Mouse (Mus musculus): ENCODE measurements around the gene Odf3l2.

Odf3l2 gene

GRCm38 (mm10) chr10:79671396-79672087 is 26.0 kb upstream of the Odf3l2 start:
- DNase-seq (ENCODE audit: low spot score in 2 of 2), result no peak

DNA sequence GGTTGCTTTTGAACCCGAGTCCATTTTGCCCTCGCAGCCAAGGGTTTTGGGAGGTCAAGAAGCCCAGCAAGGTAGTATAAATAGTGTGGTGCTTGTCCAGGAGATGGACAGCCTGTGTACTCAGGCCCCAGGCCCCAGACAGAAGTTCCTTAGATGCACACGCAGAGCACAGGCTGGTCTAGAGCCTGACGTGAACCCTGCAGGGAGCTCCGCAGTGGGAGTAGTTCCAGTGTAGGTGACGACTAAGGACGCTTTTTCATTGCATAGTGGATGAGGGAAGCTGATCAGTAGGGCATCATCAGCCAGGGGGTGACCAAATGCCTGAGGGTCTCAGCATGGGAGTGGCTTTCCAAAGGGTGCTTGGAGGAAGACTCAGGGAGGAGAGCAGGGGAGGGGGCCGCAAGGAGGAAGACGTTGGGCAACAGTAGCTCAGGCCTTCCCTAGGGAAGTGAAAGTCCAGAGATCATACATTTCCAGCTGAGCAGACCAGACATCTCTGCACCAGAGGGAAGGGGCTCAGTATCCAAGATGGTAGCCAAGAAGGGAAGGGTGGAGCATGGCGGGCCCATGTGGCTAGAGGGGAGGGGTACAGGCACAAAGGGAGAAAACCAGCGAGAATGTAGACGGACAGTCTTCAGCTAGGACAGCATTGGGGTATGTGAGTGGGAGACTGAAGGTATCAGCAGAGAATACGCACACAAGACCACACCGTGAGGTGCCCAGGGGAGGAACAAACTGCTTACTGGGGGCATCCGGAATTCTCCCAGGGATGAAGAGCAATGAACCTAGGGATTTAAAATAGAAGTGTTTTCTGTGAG is 24.7 kb upstream of the Odf3l2 start:
- no peak for DNase-seq (ENCODE audit: low spot score in 2 of 2)

- peak; percentile 67 for DNase-seq (ENCODE audit: low spot score in 2 of 2)
These were observed 24.1 kb upstream of the Odf3l2 start for GRCm38 (mm10) chr10:79669576-79670057.

- DNase-seq (ENCODE audit: low spot score in 2 of 2), result peak; percentile 85 to 86
These were observed 23.4 kb upstream of the Odf3l2 start, which contains the start of gene Tpgs1 for GRCm38 (mm10) chr10:79668771-79669575. Gene Tpgs1 (plus strand): TSS chr10:79669369.

DNA sequence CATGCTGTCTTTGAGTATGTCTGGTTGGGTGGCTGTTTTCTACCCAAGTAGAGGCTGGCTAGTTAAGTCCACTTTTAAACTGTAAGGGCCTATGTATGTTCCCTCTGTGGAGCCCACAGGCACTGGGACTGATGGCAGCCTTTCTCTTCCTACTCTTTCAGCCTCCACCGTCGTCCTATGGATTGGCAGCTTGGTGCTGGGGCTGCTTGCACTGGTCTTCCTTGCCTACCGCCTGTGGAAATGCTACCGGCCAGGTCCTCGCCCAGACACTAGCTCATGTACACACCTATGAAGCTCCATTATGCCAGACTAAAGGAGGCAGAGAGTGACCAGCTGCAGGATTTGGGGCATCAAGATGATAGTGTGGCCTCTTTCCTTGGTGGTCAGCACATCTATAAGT is 22.5 kb upstream of the Odf3l2 start:
- DNase-seq (ENCODE audit: low spot score in 2 of 2), result no peak

GRCm38 (mm10) chr10:79666493-79666892 is 21.0 kb upstream of the Odf3l2 start:
- DNase-seq (ENCODE audit: low spot score in 2 of 2), result no peak

DNA sequence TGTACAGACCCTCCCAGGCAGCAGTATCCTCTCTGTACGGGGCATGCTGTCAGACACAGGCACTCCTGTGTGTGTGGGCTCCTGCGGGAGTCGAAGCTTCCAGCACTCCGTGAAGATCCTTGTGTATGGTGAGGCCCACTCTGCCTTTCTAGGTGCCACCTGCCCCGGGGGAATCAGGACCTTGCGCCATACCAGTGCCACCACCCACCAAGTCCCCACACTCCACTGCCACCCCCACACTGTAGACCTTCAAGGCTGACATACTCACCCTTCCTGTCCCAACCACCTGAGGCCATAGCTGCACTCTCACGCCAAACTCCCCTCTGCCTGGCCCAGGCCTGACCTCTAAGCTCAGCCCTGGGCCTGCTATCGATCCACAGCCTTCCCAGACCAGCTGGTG is 19.5 kb upstream of the Odf3l2 start:
- DNase-seq (ENCODE audit: low spot score in 2 of 2), result no peak

DNA sequence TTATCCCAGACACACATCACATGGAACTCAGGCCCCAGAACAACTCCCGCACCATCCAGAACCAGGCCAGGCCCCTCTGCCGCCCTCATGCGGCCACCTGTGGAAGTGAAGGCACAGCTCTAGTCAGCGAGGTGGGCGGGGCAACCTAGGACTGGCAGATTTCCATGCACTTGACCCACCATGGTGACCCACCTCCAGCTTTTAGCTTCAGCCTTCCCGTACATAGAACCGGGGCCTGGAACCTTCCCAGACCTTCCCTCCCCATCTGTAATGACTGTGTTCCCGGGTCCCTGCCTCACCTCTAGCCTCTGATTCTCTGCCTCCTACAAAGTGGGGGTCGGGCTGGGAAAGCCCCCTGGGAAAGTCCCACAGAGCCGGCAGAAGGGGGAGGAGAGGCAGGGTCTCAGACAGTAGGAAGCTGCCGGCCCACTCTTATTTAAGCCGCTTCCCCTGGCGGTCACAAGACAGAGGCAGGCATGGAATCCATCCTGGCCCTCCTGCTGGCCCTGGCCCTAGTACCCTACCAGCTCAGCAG is 18.7 kb upstream of the Odf3l2 start, which contains the start of gene Madcam1:
Gene Madcam1, plus strand, starts transcription at position 429 of the 535 bp plus-strand sequence.
- peak; percentile 32 to 60 for DNase-seq (ENCODE audit: low spot score in 2 of 2)

GRCm38 (mm10) chr10:79661861-79662260 is 16.3 kb upstream of the Odf3l2 start:
- DNase-seq (ENCODE audit: low spot score in 2 of 2), result no peak

GRCm38 (mm10) chr10:79660298-79660697 is 14.8 kb upstream of the Odf3l2 start:
- DNase-seq (ENCODE audit: low spot score in 2 of 2), result no peak

- no peak for DNase-seq (ENCODE audit: low spot score in 2 of 2)
These were observed 13.3 kb upstream of the Odf3l2 start for GRCm38 (mm10) chr10:79658829-79659228.

DNA sequence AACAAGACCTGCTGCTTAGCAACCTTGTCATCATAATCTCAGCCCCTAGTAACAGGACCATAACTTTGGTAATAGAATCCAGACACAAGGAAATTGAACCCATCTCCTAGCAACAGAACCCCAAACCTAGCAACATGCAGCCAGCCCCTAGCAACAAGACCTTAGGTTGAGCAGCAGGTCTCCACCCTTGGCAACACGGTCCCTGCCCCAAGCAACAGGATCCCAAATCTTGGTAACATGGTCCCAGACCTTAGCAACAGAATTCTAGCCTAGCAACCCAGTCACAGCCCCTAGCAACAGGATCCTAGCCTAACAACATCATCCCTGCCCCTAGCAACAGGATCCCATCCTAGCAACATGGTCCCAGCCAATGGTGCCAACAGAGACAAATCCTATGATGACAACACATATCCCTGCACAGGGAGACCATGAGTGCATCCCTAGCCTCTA is 9.4 kb upstream of the Odf3l2 start:
- DNase-seq (ENCODE audit: low spot score in 2 of 2), result no peak

DNA sequence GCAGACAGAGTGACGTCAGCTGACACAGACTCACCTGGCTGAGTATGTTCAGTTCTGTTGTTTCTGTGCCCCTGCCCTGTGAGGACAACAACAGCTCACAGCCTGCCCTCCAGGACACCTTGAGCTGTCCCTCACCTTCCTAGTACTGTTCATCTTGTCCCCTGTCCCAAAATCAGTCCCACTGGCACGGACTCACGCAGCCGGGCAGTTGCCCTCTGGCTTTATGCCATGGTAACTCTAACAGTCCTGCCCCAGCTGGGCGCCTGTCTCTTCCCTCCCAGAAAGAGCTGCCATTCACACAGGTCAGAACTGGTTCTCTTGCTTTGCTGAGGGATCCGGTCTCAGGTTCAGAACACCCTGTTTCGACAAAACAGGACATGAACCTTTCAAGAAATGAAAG is 7.3 kb upstream of the Odf3l2 start:
- no peak for DNase-seq (ENCODE audit: low spot score in 2 of 2)

GRCm38 (mm10) chr10:79649070-79649751 is 3.7 kb upstream of the Odf3l2 start:
- DNase-seq (ENCODE audit: low spot score in 2 of 2), result peak; percentile 58 to 65

DNA sequence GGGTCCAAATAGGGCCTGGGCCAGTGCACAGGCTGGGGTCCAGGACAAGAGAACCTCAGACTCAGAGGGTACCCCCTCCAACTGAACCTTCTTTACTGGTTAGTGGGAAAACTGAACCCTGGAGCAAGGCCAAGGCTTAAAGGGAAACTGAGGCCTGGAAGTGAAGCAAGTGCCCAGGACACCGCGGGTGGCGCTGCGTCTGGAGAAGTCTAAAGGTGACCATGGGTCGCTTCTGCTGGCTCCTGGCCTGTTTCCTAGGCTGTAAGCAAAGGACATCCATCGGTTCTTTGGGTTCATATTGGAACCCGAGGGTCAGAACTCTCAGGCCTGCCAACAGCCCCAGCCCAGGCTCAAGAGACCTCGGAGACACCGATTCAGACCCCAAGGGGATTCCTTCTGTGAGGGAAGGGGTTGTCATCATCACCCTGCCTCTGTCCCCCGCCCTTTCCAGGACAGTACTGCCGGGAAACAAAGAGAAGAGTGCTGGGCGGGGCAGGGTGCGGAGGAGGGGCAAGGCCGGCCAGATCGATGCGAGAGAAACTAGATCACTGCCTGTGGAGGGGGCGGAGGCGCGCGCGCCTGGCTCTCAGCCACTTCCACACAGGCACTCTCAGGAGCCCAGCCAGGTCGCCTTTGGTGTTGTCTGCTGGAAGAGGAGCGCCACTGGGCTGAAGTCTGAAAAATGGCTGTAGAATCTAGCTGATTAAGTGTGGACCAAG is 6.9 kb downstream of the Odf3l2 start:
- peak; percentile 17 to 30 for DNase-seq (ENCODE audit: low spot score in 2 of 2)

GRCm38 (mm10) chr10:79637128-79638110 is 8.1 kb downstream of the Odf3l2 start, which contains the start of gene Shc2:
Gene Shc2 (minus strand): TSS chr10:79637918.
- peak; percentile 23 to 24 for DNase-seq (ENCODE audit: low spot score in 2 of 2)

- no peak for DNase-seq (ENCODE audit: low spot score in 2 of 2)
These were observed 9.3 kb downstream of the Odf3l2 start for GRCm38 (mm10) chr10:79636287-79636686.

DNA sequence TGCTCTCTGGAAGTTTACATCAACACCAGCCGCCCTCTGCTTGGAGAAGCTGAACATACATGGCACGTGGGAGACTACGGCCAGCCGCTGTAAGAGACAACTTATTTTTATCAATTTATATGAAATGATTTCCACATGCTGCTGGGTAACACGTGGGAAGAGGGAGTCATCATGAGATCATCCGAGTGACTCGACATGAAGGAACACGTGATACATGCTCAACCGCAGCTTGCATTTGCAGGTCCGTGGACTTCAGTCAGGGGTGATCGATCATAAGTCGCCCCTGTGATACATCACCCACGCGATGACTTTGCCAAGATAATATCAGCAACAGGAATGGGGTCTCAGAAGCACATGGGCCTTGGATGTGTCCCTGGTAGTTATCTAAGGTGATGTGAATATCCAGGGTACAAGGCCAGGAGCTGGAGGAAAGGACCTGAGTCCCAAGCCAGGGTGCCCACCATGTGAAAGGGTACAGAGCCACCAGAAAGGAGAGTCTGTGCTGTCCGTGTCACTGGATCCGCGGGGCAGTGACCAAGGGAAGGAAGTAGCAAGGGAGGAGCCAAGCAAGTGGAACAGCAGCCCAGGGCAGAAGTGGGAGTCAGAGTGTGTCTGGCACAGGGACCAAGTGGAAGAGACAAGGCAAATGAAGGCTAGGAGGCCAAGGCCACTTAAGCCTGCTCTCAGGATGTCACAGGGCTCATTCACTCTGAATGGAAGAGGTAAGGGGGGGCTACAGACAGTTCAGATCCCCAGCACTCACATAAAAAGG is 12.3 kb downstream of the Odf3l2 start:
- DNase-seq (ENCODE audit: low spot score in 2 of 2), result no peak

Data from urinary bladder, postnatal 36 days (tissue).